Mouse (Mus musculus) retina, postnatal 1 day (tissue): ENCODE measurements around the gene Pde4b.

Source experiments
- DNase-seq: peaks from one replicate; pipeline ENCODE4 v3.0.0-alpha.2; 2012

Pde4b gene

DNA sequence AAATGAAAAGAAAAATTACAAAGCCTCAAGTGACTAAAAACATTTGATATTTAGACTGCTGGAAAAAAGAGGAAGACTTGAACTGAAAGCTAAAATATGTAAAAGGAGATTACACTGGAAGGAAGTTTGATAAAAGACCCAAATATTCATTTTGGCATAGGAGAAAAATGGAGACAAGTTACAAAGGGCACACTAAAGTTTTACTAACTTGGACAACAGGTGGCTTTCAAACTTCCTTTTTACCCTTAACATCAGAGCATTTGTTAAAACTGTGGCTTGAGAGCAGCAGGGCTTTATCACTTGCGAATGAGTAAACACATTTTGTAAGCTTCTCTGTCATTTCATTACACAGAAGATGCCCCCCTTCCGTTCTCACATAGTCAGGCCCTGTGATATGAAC is 492.4 kb downstream of the Pde4b start:
- DNase-seq: no peak

- no peak for DNase-seq
Measured at GRCm38 (mm10) chr4:102582165-102582749, 494.9 kb downstream of the Pde4b start.

GRCm38 (mm10) chr4:102582963-102583362 is 495.6 kb downstream of the Pde4b start:
- DNase-seq: no peak

DNA sequence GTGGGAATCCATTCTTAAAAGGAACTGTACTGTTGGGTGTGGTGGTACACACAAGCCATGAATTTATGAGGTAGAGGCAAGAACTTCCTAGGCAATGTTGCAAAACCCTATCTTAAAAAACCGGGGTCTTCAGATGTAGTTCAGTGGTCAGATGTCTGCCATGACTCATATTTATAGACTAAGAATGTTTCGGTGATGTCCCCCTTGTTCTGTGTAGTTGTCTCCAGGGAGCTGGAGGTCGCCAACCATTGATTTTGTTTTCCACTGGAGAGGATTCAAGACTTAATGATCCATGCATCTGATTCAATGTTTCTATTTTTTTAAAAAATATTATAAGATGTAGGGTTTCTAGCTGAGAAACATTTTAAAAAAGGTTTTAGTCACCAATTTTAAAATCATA is 496.1 kb downstream of the Pde4b start:
- DNase-seq: no peak

GRCm38 (mm10) chr4:102584601-102585265 is 497.4 kb downstream of the Pde4b start:
- peak; percentile 50 for DNase-seq

- no peak for DNase-seq
Measured at GRCm38 (mm10) chr4:102585541-102585940, 498.2 kb downstream of the Pde4b start.

DNA sequence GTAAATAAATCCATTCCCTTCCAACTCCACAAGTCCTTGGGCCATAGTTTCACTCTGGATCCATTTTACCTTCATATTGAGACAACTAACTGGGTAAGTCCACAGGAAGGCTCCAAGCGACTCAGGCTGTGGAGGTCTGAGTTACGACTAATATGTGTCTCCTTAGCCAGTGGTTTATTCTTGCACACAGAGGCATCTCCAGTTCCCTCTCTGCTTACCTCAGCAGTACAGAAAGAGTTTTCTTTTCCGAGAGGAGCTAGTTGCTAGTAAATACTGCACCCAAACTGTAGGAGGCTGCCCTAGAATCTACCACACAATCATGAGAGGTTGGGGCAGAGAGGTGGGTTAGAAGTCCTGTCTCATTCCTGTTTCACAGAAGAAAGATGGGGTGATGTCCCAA is 499.4 kb downstream of the Pde4b start:
- DNase-seq: no peak

DNA sequence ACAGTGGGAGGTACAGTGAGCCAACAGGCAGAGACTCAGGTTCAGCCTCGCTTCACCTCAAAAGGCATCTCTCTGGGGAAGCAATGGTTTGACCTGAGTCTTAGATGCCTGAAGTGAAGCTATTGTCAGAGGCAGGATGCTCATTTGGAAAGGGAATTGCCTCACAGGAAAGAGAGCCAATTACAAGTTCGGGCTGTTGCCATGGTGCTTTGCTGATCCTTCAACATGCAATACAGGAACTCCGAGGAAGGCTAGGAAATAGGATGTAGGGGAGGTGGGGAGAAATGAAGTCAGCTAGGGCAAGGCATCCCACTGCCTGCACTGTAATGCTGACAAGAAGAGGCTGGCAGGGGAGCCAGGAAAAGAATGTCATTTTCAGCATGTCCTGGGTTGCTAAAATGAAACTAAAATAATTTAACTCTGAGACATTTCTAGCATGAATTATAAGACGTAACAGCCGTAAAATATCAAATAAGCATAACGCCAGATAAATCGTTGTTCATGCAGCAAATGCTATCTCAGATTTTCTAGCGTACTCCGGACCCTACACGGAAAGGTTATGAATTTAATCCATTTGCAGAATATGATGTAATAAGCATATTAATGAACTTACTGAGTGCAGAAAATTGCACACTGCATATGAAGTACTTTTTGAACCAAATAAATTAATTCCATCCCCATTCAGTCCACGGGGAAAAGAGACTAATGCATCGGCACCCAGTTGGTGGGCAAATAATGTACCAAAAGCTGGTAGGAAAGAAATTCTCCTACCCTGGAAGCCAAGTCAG is 501.5 kb downstream of the Pde4b start:
- DNase-seq: peak; percentile 65

DNA sequence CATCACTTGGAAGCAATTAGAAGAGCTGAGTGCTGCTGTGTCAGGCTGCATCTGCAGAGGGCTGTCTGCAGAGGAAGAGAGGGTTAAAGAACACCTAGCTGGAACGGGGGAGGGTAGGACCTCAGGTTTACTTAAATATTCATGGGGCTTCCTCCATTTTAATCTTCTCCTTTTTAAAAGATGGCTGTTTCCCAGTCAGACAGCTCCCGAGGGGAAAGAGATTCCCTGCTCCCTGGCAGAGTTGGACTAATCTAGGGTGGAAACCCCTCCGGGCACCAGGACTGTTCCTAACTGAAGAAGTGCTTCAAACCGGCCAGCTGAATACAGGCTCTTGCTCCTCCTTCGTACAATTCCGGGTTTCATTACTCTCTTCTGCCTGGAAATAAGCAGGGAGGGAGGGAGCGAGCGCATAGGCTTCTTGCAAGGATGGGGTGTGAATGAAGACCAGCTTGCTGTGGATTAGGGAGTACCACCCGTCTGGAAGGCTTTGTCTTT is 502.2 kb downstream of the Pde4b start:
- DNase-seq: peak; percentile 73

GRCm38 (mm10) chr4:102591798-102592197 is 504.5 kb downstream of the Pde4b start:
- DNase-seq: peak; percentile 78

DNA sequence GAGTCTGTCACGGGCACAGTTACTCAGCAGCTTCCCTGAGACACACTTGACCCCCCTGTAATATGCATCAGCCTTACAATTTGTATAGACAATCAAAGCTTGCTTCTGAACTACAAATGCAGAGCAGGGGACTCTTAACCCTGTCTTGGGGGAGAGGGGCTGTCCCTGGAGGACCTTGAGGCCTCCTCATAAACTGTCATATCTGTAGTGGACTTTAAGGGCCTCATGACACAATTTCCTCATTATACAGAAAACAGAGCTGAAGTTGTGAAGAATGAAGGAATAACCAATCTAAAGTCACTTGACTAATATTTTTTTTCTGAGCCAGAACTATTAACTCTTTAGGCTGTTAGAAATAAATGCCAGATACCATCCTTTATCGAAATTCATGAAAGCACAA is 505.2 kb downstream of the Pde4b start:
- no peak for DNase-seq

GRCm38 (mm10) chr4:102593631-102594030 is 506.3 kb downstream of the Pde4b start:
- DNase-seq: no peak

DNA sequence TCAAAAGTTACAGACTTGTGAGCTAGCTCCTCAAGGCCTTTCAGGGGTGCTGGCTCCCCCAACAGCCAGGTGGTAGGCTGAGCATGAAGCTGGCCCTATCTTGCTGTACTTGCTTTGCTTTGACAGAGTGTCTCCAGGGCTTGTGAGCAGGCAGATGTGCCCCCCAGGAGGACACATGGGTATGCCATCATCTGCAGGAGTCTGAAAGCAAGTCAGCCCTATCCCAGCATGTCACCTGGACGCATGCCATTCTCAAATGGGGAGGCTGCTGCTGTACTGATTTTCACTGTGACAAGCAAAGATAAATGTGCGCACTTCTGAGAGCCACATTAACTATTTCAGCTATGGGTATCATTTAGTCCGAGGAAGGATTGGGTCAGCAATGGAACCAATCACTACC is 507.2 kb downstream of the Pde4b start:
- no peak for DNase-seq

- no peak for DNase-seq
Measured at GRCm38 (mm10) chr4:102603968-102604367, 516.6 kb downstream of the Pde4b start.

DNA sequence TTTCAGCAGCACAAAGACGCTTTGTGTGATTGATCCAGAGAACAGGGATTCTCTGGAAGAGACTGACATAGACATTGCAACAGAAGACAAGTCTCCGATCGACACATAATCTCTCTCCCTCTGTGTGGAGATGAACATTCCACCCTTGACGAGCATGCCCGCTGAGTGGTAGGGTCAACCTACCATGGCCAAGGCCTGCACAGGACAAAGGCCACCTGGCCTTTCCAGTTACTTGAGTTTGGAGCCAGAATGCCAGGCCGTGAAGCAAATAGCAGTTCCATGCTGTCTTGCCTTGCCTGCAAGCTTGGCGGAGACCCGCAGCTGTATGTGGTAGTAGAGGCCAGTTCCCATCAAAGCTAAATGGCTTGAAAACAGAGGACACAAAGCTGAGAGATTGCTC is 517.9 kb downstream of the Pde4b start:
- DNase-seq: no peak

DNA sequence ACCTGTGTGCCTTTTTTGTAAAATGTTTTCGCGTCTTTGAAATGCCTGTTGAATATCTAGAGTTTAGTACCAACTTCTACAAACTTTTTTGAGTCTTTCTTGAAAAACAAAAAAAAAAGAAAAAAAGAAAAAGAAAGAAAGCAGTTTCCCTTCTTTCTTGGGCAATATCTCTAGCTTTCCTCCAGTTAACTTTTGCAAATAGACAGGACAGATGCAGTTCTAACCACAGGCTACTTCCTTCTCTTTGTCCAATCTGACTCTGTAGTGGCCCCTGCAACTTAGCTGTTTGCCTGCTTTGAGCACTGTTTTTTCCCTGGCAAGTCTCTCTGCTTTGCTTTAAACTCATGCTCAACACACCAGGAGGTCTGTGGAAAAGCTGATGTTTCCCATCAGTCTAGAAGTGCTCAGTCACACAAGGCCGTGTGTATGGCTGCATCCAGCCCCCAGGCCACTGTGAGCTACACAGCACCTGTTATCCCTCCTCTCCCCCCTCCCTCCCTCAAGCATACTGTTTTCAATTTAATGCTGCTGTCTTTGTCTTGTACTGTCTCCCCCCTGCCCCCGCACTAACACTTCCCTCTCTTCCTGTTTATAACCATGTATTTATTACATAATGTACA is 518.5 kb downstream of the Pde4b start:
- no peak for DNase-seq

DNA sequence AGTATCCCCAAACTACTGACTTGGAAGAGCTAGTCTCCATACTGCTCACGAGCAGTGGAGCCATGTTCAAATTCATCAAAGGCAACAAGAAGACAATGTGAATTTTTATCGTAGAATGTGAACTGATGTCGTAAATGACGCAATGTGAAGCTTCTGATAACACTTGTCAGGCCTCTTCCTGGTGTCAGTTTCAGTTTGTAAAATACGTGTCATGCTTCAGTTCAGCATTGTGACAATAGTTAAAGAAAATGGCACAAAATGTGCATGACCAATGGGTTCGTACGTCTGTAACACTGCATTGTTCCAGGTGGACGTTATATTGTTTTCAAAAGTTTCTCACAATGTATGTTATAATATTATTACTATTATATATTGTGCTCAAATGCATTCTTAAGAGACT is 519.5 kb downstream of the Pde4b start:
- DNase-seq: no peak

GRCm38 (mm10) chr4:102607744-102608416 is 520.5 kb downstream of the Pde4b start:
- no peak for DNase-seq

GRCm38 (mm10) chr4:102612596-102612995 is 525.3 kb downstream of the Pde4b start:
- DNase-seq: no peak

- no peak for DNase-seq
Measured at GRCm38 (mm10) chr4:102617774-102618173, 530.4 kb downstream of the Pde4b start.

DNA sequence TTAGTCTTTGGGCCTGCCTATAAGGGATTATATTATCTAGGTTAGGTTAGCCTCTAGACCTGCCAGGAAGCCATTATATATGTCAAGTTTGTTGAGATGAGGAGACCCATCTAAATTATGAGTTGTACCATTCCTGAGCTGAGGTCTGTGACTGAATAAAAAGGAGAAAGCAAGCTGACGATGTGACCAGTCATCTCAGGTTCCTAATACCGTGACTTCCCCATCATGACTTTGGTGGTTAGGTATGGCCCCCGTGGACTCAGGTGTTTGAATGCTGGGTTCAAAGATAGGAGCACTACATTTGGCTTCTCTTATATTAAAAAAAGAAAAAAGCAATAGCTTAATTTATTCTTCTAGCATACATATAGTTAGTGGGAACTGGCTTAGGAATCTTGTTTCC is 531.3 kb downstream of the Pde4b start:
- no peak for DNase-seq

DNA sequence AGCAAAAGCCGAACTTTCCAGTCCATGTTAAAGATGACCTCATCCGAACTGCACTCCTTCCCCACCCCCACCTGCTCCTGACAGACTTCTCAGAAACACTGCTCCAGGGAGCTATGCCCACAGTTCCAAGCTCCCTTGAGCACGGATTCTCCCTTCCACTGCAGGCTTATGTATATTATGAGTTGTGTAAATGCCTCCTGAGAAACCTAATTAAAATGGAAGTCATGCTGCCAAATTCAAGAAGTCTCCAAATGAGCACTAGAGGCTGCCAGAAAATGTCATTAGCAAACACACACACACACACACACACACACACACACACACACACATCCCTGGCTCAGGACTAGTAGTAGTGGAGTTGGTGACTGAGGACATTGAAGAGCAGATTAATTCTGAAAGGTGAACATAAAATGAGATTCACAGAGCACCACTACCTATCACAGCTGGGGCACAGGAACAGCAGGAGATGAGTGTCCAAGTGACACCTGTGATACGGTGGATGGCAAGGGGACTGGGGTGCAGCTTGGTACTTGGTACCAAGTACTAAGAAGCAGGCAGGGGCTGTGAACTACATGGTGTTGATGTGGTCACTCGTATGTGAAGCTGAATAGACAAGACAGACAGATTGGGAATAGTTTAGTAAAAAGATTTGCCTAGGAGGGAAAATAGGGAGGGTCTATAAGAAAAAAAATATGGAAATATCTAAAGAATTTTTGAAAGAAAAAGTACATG is 533.0 kb downstream of the Pde4b start:
- no peak for DNase-seq
